Mouse (Mus musculus) midbrain, embryonic 14.5 days (tissue): ENCODE results near the gene Sfmbt2. TPM values are rescaled to one million over a fixed set of nuclear protein-coding genes. Genes with fewer than 3 reads are reported as not detected.

Experiments
- ATAC-seq: fragments of 200-750 bp; cut with Nextera tagmentation; 2 replicates; pipeline ENCODE4 v1.8.0; 2017; ENCODE audit warnings: moderate number of reproducible peaks, moderate library complexity; ENCODE audit not compliant: low FRiP score, low TSS enrichment
- DNase-seq: peaks from one replicate; pipeline ENCODE4 v3.0.0-alpha.2; 2015
- H3K27ac ChIP-seq: fragments of 300-500 bp; sonication (generic); replicated peaks from 2 replicates; pipeline ENCODE4 v1.5.1; 2014; ENCODE audit warnings: mild to moderate bottlenecking, low read depth, low read length, moderate library complexity
- H3K27me3 ChIP-seq: fragments of 300-500 bp; sonication (generic); 2 replicates; pipeline ENCODE4 v1.6.1; 2014; ENCODE audit warnings: low read length, control low read depth, mixed read lengths; ENCODE audit not compliant: control insufficient read depth, insufficient read depth
- H3K36me3 ChIP-seq: fragments of 300-500 bp; sonication (generic); 2 replicates; pipeline ENCODE4 v1.6.1; 2014; ENCODE audit warnings: low read length, control low read depth; ENCODE audit not compliant: control insufficient read depth, insufficient read depth
- H3K4me1 ChIP-seq: fragments of 300-500 bp; sonication (generic); 2 replicates; pipeline ENCODE4 v1.6.1; 2014; ENCODE audit warnings: mild to moderate bottlenecking, antibody characterized with exemption, low read length, control low read depth; ENCODE audit not compliant: control insufficient read depth, insufficient read depth
- H3K4me2 ChIP-seq: fragments of 300-500 bp; sonication (generic); 2 replicates; pipeline ENCODE4 v1.6.1; 2014; ENCODE audit warnings: mild to moderate bottlenecking, low read length, moderate library complexity
- H3K4me3 ChIP-seq: fragments of 300-500 bp; sonication (generic); replicated peaks from 2 replicates; pipeline ENCODE4 v1.5.1; 2014; ENCODE audit warnings: low read depth, low read length
- H3K9ac ChIP-seq: fragments of 300-500 bp; sonication (generic); replicated peaks from 2 replicates; pipeline ENCODE4 v1.6.1; 2014; ENCODE audit warnings: mild to moderate bottlenecking, low read length, moderate library complexity
- H3K9me3 ChIP-seq: fragments of 300-500 bp; sonication (generic); 2 replicates; pipeline ENCODE4 v1.6.1; 2016; ENCODE audit warnings: low read length, control low read depth, mixed read lengths; ENCODE audit not compliant: control insufficient read depth
- WGBS: fragments of 180-500 bp; shearing (Covaris S2); extraction: QIAGEN DNeasy Blood & Tissue Kit; methylation state at CpG from one replicate; pipeline ENCODE4 v1.1.7; 2014; 5-methylcytosine and 5-hydroxymethylcytosine counted together
- polyA plus RNA-seq: library from polyadenylated mRNA; unstranded; fragments of >200 nt; fragmentation: Nextera tagmentation; extraction: Ambion mirVana; gene quantifications from 2 replicates; pipeline ENCODE4 v1.2.1, GENCODE M21; 2014

Sfmbt2 gene
- polyA plus RNA-seq, 1 experiment from 2014 or later: 4.2 TPM

GRCm38 (mm10) chr2:10366284-10366683 is 4.0 kb upstream of the Sfmbt2 start:
- WGBS: 31% methylated on average over 2 of the region's 2 CpGs
- no peak for ATAC-seq

GRCm38 (mm10) chr2:10369676-10370075 is 634 bp upstream of the Sfmbt2 start:
- ATAC-seq (no peak), DNase-seq (no peak)
- H3K4me2 ChIP-seq: no peak overlapping the region
- no peaks in the 10 kb centered on the region for H3K9me3 ChIP-seq
- no peak overlapping the region for H3K9ac ChIP-seq
- H3K27me3 ChIP-seq: peaks cover 58% of the 10 kb centered on the region
- H3K27ac ChIP-seq: no peak overlapping the region
- H3K4me3 ChIP-seq: no peak overlapping the region
- no peaks in the 10 kb centered on the region for H3K36me3 ChIP-seq
- 4% methylated on average over 8 of the region's 8 CpGs for WGBS
- H3K4me1 ChIP-seq: peaks cover 9% of the 10 kb centered on the region

More at GRCm38 (mm10) chr2:10366284-10366683, 4.0 kb upstream of the Sfmbt2 start:
- no peaks in the 10 kb centered on the region for H3K4me1 ChIP-seq
- peaks cover 43% of the 10 kb centered on the region for H3K27me3 ChIP-seq
- no peak overlapping the region for H3K4me3 ChIP-seq
- H3K27ac ChIP-seq: no peak overlapping the region
- H3K4me2 ChIP-seq: no peak overlapping the region
- H3K9ac ChIP-seq: no peak overlapping the region
- peak; percentile 81 for DNase-seq
- H3K9me3 ChIP-seq: no peaks in the 10 kb centered on the region
- H3K36me3 ChIP-seq: no peaks in the 10 kb centered on the region

DNA sequence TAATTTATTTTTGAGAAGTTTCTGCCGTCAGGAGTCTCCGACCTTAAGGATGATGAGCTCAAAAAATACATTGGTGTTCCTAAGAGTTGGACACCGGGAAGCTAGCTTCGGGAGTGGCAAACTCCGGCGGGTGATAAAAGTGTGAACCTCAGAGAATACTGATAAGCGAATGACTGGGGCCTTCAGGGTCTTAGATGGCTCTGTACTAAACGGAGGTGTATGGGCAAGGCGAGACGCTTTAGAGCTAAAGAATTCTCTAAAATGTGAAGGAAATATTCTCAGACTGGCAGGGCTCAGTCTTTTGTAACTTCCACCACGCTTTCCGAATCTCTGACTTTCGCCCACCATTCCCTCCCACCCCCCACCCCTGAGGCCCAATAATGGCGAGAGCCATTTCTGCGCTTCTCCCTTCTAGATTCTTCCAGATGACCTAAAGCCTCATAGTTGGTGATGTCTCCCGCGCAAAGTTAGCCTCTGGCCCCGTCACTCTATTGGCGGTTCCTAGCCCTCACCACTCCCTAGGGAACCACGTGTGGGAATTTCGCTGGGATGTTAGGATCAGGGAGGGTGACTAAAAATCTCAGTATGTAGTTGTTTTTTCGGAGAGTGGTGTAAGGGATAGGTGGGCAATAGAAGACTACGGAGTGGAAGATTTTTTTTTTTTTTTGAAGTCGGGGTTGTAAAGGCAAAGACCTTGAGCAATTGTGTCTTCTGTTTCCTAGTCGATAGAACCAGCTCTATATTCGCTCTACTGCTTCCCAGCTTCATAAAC is 563 bp downstream of the Sfmbt2 start:
- Histone ChIP-seq H3K27ac (no peak overlapping the region), H3K9ac (no peak overlapping the region), H3K4me2 (no peak overlapping the region), H3K4me1 (peaks cover 16% of the 10 kb centered on the region), H3K36me3 (no peaks in the 10 kb centered on the region), H3K27me3 (peaks cover 66% of the 10 kb centered on the region), H3K4me3 (no peak overlapping the region), H3K9me3 (no peaks in the 10 kb centered on the region)
- DNase-seq (peak; percentile 31), ATAC-seq (no peak)
- WGBS: 1% methylated on average over 26 of the region's 26 CpGs

GRCm38 (mm10) chr2:10371459-10371817 is 1.1 kb downstream of the Sfmbt2 start:
- H3K27ac ChIP-seq: no peak overlapping the region
- no peak overlapping the region for H3K4me3 ChIP-seq
- no peak overlapping the region for H3K4me2 ChIP-seq
- H3K9ac ChIP-seq: no peak overlapping the region
- 2% methylated on average over 16 of the region's 16 CpGs for WGBS
- H3K27me3 ChIP-seq: peaks cover 72% of the 10 kb centered on the region
- peaks cover 16% of the 10 kb centered on the region for H3K4me1 ChIP-seq
- DNase-seq (no peak), ATAC-seq (no peak)
- no peaks in the 10 kb centered on the region for H3K36me3 ChIP-seq
- H3K9me3 ChIP-seq: no peaks in the 10 kb centered on the region

GRCm38 (mm10) chr2:10371899-10372298 is 1.6 kb downstream of the Sfmbt2 start:
- Histone ChIP-seq H3K4me1 (peaks cover 16% of the 10 kb centered on the region), H3K9me3 (no peaks in the 10 kb centered on the region), H3K27ac (no peak overlapping the region), H3K9ac (no peak overlapping the region), H3K4me3 (peak overlapping the region; percentile 59), H3K36me3 (no peaks in the 10 kb centered on the region), H3K4me2 (peak overlapping the region; percentile 97), H3K27me3 (peaks cover 67% of the 10 kb centered on the region)
- DNase-seq: peak; percentile 26
- WGBS: 2% methylated on average over 10 of the region's 18 CpGs
- ATAC-seq: no peak

DNA sequence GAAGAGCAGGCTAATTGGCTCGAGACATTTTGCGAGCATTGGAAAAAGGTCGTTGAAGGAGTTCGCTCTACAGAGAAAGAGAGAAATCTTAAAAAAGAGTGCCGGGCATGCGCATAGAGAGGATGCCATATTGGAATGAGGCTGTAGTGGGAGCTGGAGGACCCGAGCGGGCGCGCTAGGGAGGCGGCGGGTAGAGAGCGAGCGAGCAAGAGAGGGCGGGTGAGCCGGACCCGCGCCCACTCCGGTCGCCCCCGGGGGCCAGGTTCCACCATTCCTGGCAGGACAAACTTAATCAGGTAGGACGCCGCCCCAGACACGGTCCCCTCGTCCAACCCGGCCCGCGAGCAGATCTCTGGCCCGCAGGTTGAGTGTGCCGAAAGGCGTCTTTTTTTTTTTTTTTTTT is 2.0 kb downstream of the Sfmbt2 start:
- peaks cover 63% of the 10 kb centered on the region for H3K27me3 ChIP-seq
- no peaks in the 10 kb centered on the region for H3K9me3 ChIP-seq
- DNase-seq: peak; percentile 91
- under 1% methylated on average over 31 of the region's 31 CpGs for WGBS
- H3K4me1 ChIP-seq: peaks cover 16% of the 10 kb centered on the region
- H3K36me3 ChIP-seq: no peaks in the 10 kb centered on the region
- H3K9ac ChIP-seq: peak overlapping the region; percentile 54
- peak overlapping the region; percentile 97 for H3K4me2 ChIP-seq
- peak; percentile 78 for ATAC-seq
- H3K4me3 ChIP-seq: peak overlapping the region; percentile 59
- no peak overlapping the region for H3K27ac ChIP-seq

DNA sequence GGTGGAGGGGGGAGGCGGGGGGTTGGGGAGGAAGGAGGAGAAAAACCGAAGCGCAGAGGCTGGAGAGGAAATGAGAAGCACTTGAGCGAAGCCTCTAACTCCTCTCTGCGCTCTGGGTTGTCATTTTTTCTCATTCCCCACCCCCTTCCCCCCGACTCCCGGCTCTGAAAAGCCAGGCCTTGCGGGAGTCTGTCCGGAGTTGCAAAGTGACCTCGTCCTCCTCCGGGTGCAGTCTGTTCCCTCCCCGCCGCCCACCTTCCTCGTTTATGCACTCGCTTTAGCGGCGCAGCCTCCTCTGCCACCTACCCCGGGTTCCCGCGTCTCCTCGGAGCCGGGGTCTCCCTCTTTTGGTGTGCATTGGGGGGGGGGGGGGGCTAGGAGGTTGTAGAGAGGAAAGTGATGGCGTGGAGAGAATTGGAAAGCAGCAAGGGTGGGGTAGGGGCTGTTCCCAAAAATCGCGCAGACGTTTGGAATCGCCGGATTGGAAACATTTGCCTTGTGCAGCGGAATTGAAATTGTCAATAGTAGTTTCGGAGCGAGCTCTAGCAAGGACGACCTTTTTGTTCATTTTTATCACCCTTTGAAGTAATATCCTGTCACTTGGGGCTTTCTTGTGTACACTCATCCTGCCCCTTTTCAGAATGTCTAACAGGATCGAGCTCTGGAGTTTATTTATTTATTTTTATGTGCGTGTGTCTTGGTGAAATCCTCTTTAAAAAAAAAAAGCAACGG is 2.6 kb downstream of the Sfmbt2 start:
- under 1% methylated on average over 35 of the region's 35 CpGs for WGBS
- Histone ChIP-seq H3K27ac (0 out of 2 replicates have a peak overlapping the region, but pooled peaks have one; percentile 14), H3K4me3 (peak overlapping the region; percentile 59), H3K4me2 (peak overlapping the region; percentile 97), H3K36me3 (no peaks in the 10 kb centered on the region), H3K27me3 (peaks cover 58% of the 10 kb centered on the region), H3K9ac (peak overlapping the region; percentile 54), H3K4me1 (peaks cover 16% of the 10 kb centered on the region), H3K9me3 (no peaks in the 10 kb centered on the region)
- ATAC-seq (peak; percentile 41), DNase-seq (peak; percentile 66)

DNA sequence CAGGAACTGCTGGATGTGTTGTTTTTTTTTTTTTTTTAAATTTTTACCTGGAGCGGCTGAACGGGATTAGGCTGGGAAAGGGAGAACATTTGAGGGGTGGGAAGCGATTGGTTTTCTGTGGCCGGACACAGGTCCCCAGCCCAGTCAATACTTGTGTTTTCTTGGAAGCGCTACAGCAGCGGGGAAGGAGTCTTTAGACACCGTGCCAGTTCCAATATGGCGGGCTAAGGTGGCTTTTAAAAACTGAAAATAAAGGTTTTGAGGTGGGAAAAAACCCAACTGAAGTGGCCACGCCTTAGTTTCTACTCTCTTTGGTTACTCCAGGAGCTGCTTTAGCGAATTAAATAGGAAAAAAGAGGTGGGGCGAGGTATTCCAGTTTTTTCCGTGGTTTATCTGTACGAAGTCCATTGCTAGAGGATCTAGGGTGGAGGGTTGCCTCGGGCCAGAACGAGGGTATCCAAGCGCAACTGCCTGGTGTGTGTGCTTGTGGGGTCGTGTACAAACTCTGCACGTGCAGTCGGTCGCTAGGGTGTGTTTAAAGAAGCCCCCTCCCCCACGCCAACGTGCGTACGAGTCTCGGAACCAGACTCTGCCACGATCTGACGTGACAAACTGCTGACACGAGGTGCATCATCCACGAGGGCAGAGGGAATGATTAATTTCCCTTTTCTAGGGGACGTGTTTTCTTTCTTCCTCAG is 3.3 kb downstream of the Sfmbt2 start:
- Histone ChIP-seq H3K9ac (peak overlapping the region; percentile 54), H3K27me3 (peaks cover 51% of the 10 kb centered on the region), H3K9me3 (no peaks in the 10 kb centered on the region), H3K4me3 (peak overlapping the region; percentile 59), H3K4me1 (peaks cover 16% of the 10 kb centered on the region), H3K4me2 (peak overlapping the region; percentile 97), H3K36me3 (no peaks in the 10 kb centered on the region), H3K27ac (no peak overlapping the region)
- DNase-seq (peak; percentile 62), ATAC-seq (no peak)
- under 1% methylated on average over 30 of the region's 30 CpGs for WGBS
